Mouse (Mus musculus): ENCODE results near the gene Ppp1r26. TPM values are rescaled to one million over a fixed set of nuclear protein-coding genes. Genes with fewer than 3 reads are reported as not detected.

Ppp1r26 gene
- total and polyA plus RNA-seq, 3 experiments = not detected

DNA sequence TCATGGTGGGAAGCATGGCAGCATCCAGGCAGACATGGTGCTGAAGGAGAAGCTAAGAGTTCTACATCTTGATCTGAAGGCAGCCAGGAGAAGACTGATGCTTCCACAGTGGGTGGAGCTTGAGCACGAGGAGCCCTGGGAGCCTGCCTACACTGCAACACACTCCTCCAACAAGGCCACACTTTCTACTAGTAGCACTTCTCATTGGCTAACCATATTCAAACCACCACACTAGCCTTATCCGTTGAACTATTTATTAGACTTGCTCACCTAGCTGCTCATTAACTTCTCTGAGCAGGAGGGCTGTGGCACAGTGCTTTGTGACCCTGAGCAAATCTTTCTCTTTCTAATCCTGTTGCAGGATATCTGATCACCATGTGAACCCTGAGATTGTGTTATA, 37.3 kb downstream of the Ppp1r26 start:
- Histone ChIP-seq H3K79me2 (ENCODE audit: control insufficient read depth, insufficient read depth, low read length, poor library complexity) (no peaks in the 10 kb centered on the region), H3K4me3 (ENCODE audit: control insufficient read depth in 1 of 2, insufficient read depth in 1 of 2, low read depth in 2 of 2, low read length in 2 of 2) (no peak overlapping the region), H3K9ac (ENCODE audit: control insufficient read depth, low read depth, low read length, poor library complexity, severe bottlenecking) (no peak overlapping the region), H3K36me3 (ENCODE audit: control insufficient read depth in 1 of 2, insufficient read depth in 2 of 2, low read length in 2 of 2) (no peaks in the 10 kb centered on the region), H3K4me1 (ENCODE audit: control insufficient read depth in 1 of 2, insufficient read depth in 2 of 2, low read length in 2 of 2) (no peaks in the 10 kb centered on the region), H3K9me3 (replicated peaks; ENCODE audit: insufficient read depth, low read length) (no peaks in the 10 kb centered on the region), H3K27me3 (ENCODE audit: control insufficient read depth in 1 of 2, insufficient read depth in 2 of 2, low read length in 2 of 2) (no peaks in the 10 kb centered on the region; a peak in 2 of 4 replicates), H3K27ac (ENCODE audit: control insufficient read depth, low read depth, low read length) (no peak overlapping the region)
- no peak for TF ChIP-seq ZKSCAN1 (IDR thresholded peaks at IDR 0.05; ENCODE audit: low read depth, low read length)
- TF ChIP-seq MAX (IDR thresholded peaks at IDR 0.05; ENCODE audit: low read length) = no peak
- no peak for TF ChIP-seq BHLHE40 (IDR thresholded peaks at IDR 0.05; ENCODE audit: borderline replicate concordance, low read depth, low read length)
- DNase-seq (ENCODE audit: low read depth, low spot score) = no peak

DNA sequence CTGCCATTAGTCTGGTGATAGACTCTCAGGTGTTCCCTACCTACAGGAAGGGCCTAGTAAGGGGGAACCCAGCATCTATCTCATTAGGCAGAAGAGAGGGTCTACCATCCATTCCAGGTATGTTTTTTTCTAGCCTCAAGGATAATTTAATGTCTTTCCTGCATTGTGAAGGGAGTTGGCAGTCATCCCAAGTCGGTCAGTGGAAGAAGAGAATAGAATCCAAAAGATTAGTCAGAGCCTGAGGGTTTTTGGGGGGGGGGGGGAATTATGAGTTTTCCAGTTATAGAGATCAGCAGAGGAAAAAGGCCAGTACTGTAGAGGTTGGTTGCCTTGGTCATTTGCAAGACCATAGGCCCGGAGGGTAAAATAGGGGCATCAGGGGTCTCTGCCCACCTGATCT, 47.9 kb downstream of the Ppp1r26 start:
- H3K4me1 ChIP-seq (ENCODE audit: control insufficient read depth in 1 of 2, insufficient read depth in 2 of 2, low read length in 2 of 2) = peaks cover 5% of the 10 kb centered on the region in 2 experiments; a peak in 3 of 4 replicates
- DNase-seq (ENCODE audit: low read depth, low spot score) = no peak
- no peaks in the 10 kb centered on the region for H3K79me2 ChIP-seq (ENCODE audit: control insufficient read depth, insufficient read depth, low read length, poor library complexity)
- H3K9me3 ChIP-seq (replicated peaks; ENCODE audit: insufficient read depth, low read length) = no peaks in the 10 kb centered on the region
- TF ChIP-seq GABPA (IDR thresholded peaks at IDR 0.05; ENCODE audit: low read depth, low read length) = no peak
- TF ChIP-seq ZC3H11A (IDR thresholded peaks at IDR 0.05; ENCODE audit: low read depth, low read length) = no peak
- no peak for TF ChIP-seq MAX (IDR thresholded peaks at IDR 0.05; ENCODE audit: low read length)
- no peak for TF ChIP-seq NRF1 (IDR thresholded peaks at IDR 0.05; ENCODE audit: insufficient read depth, low read depth, low read length, poor library complexity, severe bottlenecking)
- no peak for TF ChIP-seq MXI1 (IDR thresholded peaks at IDR 0.05; ENCODE audit: low read depth, low read length)
- TF ChIP-seq MAZ (IDR thresholded peaks at IDR 0.05; ENCODE audit: low read depth, low read length) = no peak
- TF ChIP-seq JUND (IDR thresholded peaks at IDR 0.05; ENCODE audit: low read depth, low read length) = no peak
- TF ChIP-seq TCF12 (IDR thresholded peaks at IDR 0.05; ENCODE audit: low read depth, low read length) = no peak
- no peak for TF ChIP-seq ELF1 (IDR thresholded peaks at IDR 0.05; ENCODE audit: low read depth, low read length)
- TF ChIP-seq CTCF (IDR thresholded peaks at IDR 0.05 in 2 of 3, conservative IDR thresholded peaks at IDR 0.05 in 1 of 3; ENCODE audit: control insufficient read depth in 1 of 3, insufficient read depth in 1 of 3, low read depth in 2 of 3, low read length in 3 of 3, poor library complexity in 1 of 3, severe bottlenecking in 1 of 3) = no peak
- H3K36me3 ChIP-seq (ENCODE audit: control insufficient read depth in 1 of 2, insufficient read depth in 2 of 2, low read length in 2 of 2) = peaks cover 0 to 5% of the 10 kb centered on the region in 2 experiments; a peak in 1 of 4 replicates
- H3K27ac ChIP-seq (ENCODE audit: control insufficient read depth, low read depth, low read length) = no peak overlapping the region
- no peak overlapping the region for H3K9ac ChIP-seq (ENCODE audit: control insufficient read depth, low read depth, low read length, poor library complexity, severe bottlenecking)
- no peaks in the 10 kb centered on the region for H3K27me3 ChIP-seq (ENCODE audit: control insufficient read depth in 1 of 2, insufficient read depth in 2 of 2, low read length in 2 of 2)
- no peak overlapping the region for H3K4me3 ChIP-seq (ENCODE audit: control insufficient read depth in 1 of 2, insufficient read depth in 1 of 2, low read depth in 2 of 2, low read length in 2 of 2)

DNA sequence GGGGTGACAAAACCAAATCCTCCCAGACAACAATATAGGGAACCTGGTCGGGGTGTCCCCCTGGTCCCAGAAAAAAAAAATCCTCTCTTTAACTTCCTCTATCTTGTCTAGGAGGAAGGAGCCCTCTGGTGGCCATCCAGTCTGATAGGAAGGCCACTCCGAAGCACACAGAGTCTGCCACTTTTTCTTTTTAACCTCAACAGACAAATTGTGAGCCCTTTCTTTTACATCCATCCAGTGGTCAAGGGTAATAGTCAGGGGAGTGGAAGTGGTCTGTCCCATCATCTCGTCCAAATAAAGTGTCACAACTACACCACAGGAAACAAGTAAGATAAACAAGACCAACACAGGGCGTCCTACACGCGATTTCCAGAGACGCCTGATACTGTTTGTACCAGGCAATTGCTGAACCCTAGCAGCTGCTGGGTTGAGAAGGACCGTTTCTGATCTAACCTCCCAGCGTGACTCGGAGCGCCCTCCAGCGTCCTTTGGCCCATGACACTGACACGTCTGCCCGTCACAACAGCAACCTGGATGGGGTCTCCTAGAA, 48.7 kb downstream of the Ppp1r26 start:
- H3K9me3 ChIP-seq (replicated peaks; ENCODE audit: insufficient read depth, low read length) = no peaks in the 10 kb centered on the region
- H3K79me2 ChIP-seq (ENCODE audit: control insufficient read depth, insufficient read depth, low read length, poor library complexity) = no peaks in the 10 kb centered on the region
- H3K4me1 ChIP-seq (ENCODE audit: control insufficient read depth in 1 of 2, insufficient read depth in 2 of 2, low read length in 2 of 2) = peaks cover 5% of the 10 kb centered on the region in 2 experiments; a peak in 3 of 4 replicates
- peak overlapping the region; percentile 75 for H3K9ac ChIP-seq (ENCODE audit: control insufficient read depth, low read depth, low read length, poor library complexity, severe bottlenecking)
- H3K36me3 ChIP-seq (ENCODE audit: control insufficient read depth in 1 of 2, insufficient read depth in 2 of 2, low read length in 2 of 2) = peaks cover 0 to 5% of the 10 kb centered on the region in 2 experiments; a peak in 1 of 4 replicates
- DNase-seq (ENCODE audit: low read depth, low spot score) = peak; percentile 88
- peak overlapping the region; percentile 70 to 86 for H3K4me3 ChIP-seq (ENCODE audit: control insufficient read depth in 1 of 2, insufficient read depth in 1 of 2, low read depth in 2 of 2, low read length in 2 of 2)
- peak overlapping the region; percentile 58 for H3K27ac ChIP-seq (ENCODE audit: control insufficient read depth, low read depth, low read length)
- H3K27me3 ChIP-seq (ENCODE audit: control insufficient read depth in 1 of 2, insufficient read depth in 2 of 2, low read length in 2 of 2) = no peaks in the 10 kb centered on the region
- TF ChIP-seq TBP (IDR thresholded peaks at IDR 0.05; ENCODE audit: low read depth, low read length) (0 out of 2 replicates have a peak, but pooled peaks have one; percentile 36), SIN3A (IDR thresholded peaks at IDR 0.05; ENCODE audit: low read length) (peak; percentile 41; the same call in 1 of the 2 replicates), CHD1 (IDR thresholded peaks at IDR 0.05; ENCODE audit: low read depth, low read length) (no peak), RAD21 (IDR thresholded peaks at IDR 0.05; ENCODE audit: low read depth, low read length) (no peak; the same call in none of the 2 replicates), MAX (IDR thresholded peaks at IDR 0.05; ENCODE audit: low read length) (no peak; the same call in 1 of the 2 replicates), MXI1 (IDR thresholded peaks at IDR 0.05; ENCODE audit: low read depth, low read length) (peak; percentile 66; the same call in 1 of the 2 replicates), MAZ (IDR thresholded peaks at IDR 0.05; ENCODE audit: low read depth, low read length) (no peak), JUND (IDR thresholded peaks at IDR 0.05; ENCODE audit: low read depth, low read length) (no peak), ELF1 (IDR thresholded peaks at IDR 0.05; ENCODE audit: low read depth, low read length) (no peak), MEF2A (IDR thresholded peaks at IDR 0.05; ENCODE audit: extremely low read depth, insufficient replicate concordance, low read depth, low read length, poor library complexity, severe bottlenecking) (no peak), EP300 (IDR thresholded peaks at IDR 0.05; ENCODE audit: low read depth in 1 of 2, low read length in 2 of 2) (peak in 1 of 2 experiments; percentile 14; a peak in 1 of 4 replicates), GABPA (IDR thresholded peaks at IDR 0.05; ENCODE audit: low read depth, low read length) (no peak), MAFK (IDR thresholded peaks at IDR 0.05; ENCODE audit: borderline replicate concordance, low read depth, low read length) (no peak), RCOR1 (IDR thresholded peaks at IDR 0.05; ENCODE audit: low read depth, low read length) (no peak), USF2 (IDR thresholded peaks at IDR 0.05; ENCODE audit: borderline replicate concordance in 1 of 2, insufficient read depth in 1 of 2, low read depth in 1 of 2, low read length in 2 of 2) (no peak), TAL1 (IDR thresholded peaks at IDR 0.05; ENCODE audit: low read length) (no peak), KAT2A (conservative IDR thresholded peaks at IDR 0.05; ENCODE audit: low read depth, low read length) (no peak)

All from MEL (cell line).